Mouse (Mus musculus) adrenal gland, postnatal 25 days (tissue): ENCODE measurements around the gene Cacna1d. TPM values are rescaled to one million over a fixed set of nuclear protein-coding genes. Genes with fewer than 3 reads are reported as not detected.

Source experiments
- DNase-seq: peaks from one replicate; pipeline ENCODE4 v3.0.0; 2021; ENCODE audit warnings: mixed read lengths
- total RNA-seq: library from RNA; stranded (reverse); gene quantifications from 2 replicates; pipeline ENCODE4 v1.2.3, GENCODE M21; 2021

Cacna1d gene
- total RNA-seq, 1 experiment from 2014 or later: 17.1 TPM

- no peak for DNase-seq
These were observed 233.6 kb downstream of the Cacna1d start for GRCm38 (mm10) chr14:30257626-30258025.

DNA sequence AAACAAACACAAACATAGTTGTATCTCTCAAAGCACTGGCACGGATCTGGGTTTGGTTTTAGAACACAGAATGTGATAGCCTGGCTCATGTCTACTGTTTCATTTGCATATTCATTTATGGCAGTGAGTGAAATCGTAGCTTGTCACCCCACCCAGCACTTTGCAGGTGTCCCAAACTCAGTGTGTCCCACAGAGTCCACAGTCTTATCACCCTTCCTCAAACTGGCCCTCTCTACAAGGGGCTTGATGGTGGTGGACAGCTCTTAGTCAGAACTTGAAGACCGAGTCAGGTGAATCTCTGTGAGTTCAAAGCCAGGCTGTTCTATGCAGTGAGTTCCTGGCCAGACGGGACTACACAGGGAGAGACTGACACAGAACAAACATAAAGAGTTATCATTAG lies 234.8 kb downstream of the Cacna1d start:
- no peak for DNase-seq

GRCm38 (mm10) chr14:30255701-30256400 lies 235.4 kb downstream of the Cacna1d start:
- DNase-seq: no peak

DNA sequence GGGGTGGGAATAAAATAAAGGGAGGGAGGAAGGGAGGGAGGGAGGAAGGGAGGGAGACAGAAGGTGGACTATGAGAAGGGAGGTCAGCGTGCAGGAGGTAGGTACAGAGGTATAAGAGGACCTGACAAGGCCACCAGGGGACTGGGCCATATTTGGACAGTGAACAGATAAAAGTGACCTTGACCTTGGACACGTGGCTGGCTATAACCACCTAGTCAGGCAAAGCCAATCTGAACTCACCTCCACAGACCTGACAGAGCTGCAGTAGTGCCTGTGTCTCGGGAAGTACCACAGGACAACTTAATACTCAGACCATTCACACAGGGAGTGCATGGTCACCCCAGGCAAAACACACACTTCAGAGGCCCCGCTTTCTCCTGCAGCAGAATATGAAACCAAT lies 236.5 kb downstream of the Cacna1d start:
- no peak for DNase-seq

- DNase-seq: no peak
These were observed 238.4 kb downstream of the Cacna1d start for GRCm38 (mm10) chr14:30252824-30253223.

GRCm38 (mm10) chr14:30251351-30251750 lies 239.9 kb downstream of the Cacna1d start:
- DNase-seq: no peak

DNA sequence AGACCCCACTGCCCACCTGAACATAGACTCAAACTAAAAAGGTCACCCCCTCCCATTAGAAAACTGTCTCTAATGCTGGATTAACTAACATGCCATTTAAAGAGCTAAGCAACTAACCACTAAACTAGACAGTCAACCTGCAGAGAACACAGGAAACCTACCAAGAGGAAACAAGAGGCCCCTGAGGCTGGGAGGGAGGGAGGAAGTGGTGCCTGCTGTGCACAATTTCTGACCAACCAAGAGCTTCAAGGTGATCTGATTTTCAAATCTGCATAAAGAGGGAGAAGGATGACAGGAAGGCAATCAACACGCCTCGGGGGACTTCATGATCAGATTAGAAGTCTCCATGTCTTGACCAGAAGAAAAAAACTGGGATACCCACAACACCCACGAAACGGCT lies 241.7 kb downstream of the Cacna1d start:
- no peak for DNase-seq

GRCm38 (mm10) chr14:30248811-30249210 lies 242.4 kb downstream of the Cacna1d start:
- DNase-seq: no peak

DNA sequence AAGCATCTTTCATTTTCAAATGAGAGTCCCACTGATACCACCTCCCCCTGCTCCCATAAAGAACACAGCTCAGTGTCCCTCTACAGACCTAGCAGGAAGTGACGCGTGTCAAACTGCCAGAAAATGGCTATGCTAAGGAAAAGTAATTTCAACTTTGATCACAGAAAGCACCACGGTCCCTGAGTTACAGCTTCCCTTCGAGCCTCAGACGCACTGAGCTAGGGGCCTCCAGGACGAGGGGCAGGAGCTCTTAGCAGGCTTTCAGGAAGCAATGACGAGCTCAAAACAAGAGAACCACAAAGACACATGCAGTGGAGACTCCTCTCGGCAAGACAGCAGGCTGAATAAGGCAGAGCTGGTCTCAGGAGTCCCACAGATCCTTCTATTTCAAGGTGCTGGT lies 243.1 kb downstream of the Cacna1d start:
- DNase-seq: no peak

DNA sequence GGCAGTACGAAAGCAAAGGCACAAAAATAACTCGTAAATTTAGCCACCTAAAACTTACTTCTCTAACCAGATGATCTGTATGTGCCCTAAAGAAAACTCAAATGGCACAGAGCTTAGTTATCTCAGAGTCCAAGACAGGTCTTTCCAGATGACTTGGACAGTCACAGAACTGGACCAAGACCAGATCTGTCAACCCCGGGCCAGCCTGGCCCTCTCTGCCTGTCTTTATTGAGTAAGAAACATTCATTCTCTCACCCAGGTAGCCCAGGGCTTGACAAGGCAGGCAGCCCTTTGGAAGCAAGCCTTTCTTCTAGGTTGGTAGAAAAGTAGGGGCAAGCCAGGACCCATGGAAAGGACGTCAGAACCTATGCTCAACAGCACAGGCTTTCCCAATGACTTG lies 243.6 kb downstream of the Cacna1d start:
- DNase-seq: no peak

DNA sequence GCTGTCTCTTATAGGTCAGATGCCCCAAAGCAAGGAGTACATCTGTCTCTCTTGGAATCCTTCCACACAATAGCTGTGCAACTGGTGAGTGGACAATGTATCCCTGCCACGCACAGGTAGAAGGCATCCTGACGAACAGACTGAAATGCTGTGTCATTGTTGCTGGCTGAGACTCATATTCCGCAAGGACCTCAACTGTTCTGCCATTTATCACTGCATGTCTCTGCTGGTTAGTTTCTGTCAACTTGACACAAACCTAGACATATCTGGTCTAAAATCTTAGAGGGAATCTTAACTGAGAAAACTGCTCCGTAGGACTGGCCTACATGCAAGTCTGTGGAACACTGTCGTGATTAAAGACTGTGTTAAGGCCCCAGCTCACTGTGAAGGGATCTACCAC lies 246.5 kb downstream of the Cacna1d start:
- no peak for DNase-seq

GRCm38 (mm10) chr14:30242818-30243205 lies 248.4 kb downstream of the Cacna1d start:
- no peak for DNase-seq

DNA sequence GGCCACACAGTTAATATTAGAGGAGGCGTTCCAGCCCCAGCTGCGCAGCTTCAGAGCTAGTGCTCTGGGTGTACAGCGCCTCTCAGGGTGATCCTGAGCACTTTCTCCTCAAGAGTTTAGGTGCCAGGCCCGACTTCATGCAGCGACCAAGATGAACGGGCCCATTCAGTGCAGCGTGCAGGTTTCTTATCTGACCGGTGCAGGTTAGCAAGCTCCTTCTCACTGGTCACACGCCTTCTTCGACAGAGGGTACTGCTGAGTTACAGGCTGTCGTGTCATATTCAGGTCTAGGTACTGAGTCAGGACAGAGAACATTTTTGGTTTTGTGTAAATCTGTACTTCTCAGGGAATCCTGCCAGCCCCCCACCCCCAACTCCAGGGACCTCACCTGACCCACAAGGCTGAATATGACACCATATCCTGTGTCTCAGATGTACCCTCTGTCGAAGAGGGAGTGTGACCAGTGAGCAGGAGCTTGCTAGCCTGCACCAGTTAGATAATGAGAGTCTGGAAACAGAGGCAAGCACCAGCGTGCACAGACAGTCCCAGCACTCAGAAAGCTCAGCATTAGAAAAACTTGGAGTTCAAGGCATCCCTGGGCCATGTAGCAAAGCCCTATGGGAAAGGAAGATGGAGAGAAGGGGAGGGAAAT lies 249.0 kb downstream of the Cacna1d start:
- DNase-seq: no peak

DNA sequence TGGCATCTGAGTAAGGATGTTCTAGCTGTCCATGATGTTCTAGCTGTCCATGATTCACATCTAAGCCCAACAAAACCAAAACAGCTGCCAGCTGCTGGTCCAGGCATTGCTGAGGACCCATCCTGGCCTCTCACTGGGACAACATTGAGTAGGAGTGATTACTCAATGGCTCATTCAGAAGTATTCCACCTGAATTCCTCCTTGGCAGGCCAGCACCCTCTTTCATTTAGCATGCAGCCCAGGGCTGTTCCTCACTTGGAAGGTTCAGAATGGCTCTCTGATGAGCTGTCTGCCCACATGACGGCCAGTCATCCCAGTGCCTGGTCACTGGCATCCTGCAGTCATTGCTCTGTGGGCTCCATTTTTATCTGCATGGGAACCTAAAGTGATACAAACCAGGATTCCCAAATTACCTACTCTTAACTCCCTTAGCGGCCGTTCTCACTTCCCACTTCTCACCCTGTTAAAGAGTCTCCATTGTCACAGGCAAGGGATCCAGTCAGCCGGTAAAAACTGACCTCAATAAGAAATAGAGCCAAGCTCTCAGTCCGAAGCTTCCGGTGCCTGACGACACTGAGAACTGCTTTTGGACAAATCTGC lies 250.2 kb downstream of the Cacna1d start:
- DNase-seq: no peak

GRCm38 (mm10) chr14:30238807-30239206 lies 252.4 kb downstream of the Cacna1d start:
- DNase-seq: no peak

DNA sequence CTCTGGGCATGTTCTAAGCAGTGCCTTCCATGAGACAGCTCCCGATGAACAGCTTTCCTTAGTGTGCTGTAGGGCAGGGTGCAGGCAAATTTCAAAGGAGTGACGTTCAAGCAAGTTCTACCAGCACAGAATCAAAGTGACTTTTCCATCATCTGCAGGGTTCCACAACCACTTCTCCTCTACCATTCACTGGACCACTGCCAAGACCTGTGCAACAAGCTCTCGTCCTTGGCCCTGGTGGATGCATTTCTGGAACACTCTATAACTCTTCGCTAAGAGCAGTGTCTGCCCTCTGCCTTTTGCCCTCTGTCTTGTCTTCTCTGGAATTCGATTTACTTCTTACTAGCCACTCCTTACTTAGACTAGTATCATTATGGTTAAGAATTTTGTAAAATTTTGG lies 266.1 kb downstream of the Cacna1d start:
- no peak for DNase-seq

DNA sequence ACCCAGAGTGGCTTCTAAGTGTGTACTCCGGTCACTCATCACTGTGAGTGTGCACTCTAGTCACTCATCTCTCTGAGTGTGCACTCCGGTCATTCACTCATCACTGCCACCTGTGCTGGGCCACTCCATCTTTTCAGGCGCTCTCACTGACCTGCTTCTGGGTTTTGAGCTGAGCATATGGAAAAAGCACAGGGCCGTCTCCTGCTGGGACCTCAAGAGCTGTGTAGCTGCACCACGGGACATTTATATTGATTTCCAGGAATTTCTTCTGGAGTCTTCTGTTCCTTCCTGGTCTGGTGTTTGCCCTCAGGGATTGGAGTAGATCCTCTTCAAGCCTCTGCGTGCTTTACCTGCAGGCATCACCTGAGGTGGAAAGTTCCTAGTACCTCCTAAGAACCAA lies 269.2 kb downstream of the Cacna1d start:
- DNase-seq: no peak

GRCm38 (mm10) chr14:30219851-30220250 lies 271.4 kb downstream of the Cacna1d start:
- DNase-seq: no peak

DNA sequence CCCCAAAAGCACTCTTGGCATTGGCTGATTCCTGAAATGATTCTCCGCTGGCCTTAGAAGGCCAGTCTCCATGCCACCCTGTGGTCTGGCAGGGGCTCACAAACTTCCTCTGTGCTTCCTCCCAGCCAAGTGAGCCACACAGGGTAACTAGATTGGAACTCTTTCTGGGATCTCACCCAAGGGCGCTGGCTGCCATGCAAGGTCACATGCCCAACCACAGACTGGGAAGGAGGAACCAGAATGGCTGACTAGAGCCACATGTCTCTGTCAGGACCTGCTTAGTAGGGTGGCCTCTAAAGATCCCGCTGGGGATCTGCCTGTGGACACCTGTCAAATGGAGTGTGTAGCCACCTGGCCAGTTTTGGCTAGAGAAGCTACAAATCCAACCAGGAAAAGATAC lies 273.1 kb downstream of the Cacna1d start:
- DNase-seq: peak; percentile 78

DNA sequence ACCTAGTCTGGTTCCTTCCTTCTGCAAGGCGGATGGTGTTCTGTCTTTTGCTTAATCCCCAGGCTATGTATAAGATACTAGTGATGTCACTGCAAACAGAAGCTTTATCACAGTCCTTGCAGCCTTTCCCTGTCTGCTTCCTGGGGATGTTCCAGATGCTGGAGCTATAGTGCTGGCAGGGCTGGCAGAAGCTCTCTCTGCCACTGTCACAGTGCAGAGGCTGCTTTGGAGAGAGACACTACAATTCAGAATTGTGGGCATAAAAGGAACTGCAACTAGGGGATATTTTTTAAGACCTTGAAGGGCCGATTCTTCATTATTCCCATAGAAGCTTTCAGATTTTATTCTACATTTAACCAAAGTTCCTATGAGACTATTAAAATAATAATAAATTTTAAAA lies 274.1 kb downstream of the Cacna1d start:
- DNase-seq: no peak

GRCm38 (mm10) chr14:30208156-30208555 lies 283.1 kb downstream of the Cacna1d start:
- DNase-seq: no peak

DNA sequence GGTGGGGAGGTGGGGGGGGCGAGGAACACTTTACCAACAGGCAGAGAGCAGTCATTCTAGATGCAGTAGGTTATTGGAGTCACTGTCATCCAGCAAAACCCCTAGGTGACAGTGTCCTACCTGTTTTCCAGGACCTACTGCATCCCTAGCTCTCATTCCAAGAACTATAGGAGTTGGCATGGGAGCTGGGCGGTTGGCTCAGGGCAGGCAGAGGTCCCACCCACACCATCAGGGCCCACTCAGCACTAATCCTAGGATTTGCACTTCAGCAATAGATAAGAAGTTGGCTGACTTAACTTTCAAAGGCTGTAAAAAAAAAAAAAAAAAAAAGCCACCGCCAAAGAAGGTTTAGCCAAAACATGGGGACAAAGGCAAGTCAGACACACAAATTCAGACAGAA lies 285.4 kb downstream of the Cacna1d start:
- DNase-seq: no peak

DNA sequence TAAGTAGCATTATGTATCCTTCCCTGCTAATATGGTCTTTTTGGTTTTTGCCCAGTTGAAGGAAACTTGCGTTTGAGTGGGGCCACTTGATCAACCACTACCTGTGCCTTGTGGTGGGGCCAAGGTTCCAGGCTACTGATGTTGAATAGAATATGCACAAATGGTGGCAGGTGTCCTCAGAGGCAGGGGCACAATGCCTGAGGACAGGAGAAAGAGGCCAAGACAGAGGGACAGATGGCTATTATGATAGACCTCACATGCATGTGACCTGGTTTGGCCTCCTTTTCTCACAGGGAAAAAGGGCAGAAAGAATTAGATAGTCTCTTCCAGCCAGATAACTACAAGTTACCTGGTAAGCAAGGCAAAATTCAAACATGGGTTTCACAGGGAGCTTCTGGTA lies 286.7 kb downstream of the Cacna1d start:
- no peak for DNase-seq

DNA sequence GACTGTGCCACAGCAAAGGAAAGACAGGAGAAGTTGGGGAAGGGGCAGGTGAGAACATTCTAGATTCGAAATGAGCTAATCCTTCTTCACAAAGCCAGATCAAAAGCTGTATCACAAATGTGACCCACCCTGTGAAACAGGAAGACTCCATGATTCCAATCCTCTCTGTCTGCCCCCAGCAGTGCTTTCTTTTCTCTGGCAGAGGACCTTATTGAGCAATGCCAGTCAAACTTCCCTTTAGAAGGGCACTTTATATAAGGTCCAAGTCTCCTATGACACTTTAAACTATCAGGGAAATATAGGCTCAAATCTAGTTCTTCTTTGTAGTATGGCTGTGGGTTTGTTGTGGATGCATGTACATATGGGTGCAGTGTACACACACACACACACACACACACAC lies 290.9 kb downstream of the Cacna1d start:
- DNase-seq: no peak
